Mouse (Mus musculus) stomach, embryonic 15.5 days (tissue): ENCODE measurements at regions not wholly inside any gene's neighbourhood (a gene's known extent, or its start where the extent isn't known, plus 50 kb on each side); places are given as distances from the start of the nearest gene placed in this dataset.
A peak's percentile ranks its signal among the peaks of the same experiment; 100 is the strongest.
"Not testable (repeated sequence)": the region's sequence is repeated elsewhere in the genome, so short reads cannot be mapped to it uniquely, and the experiment has no call there.

Experiments
- ATAC-seq: fragments of 200-750 bp; cut with Nextera tagmentation; 2 replicates; pipeline ENCODE4 v1.8.0; 2017; ENCODE audit warnings: low read depth, moderate number of reproducible peaks, moderate TSS enrichment; ENCODE audit not compliant: insufficient read depth, low FRiP score
- H3K27ac ChIP-seq: fragments of 300-500 bp; sonication (generic); 2 replicates; pipeline ENCODE4 v1.5.1; 2015; ENCODE audit warnings: mild to moderate bottlenecking, inconsistent platforms
- H3K27me3 ChIP-seq: fragments of 300-500 bp; sonication (generic); replicated peaks from 2 replicates; pipeline ENCODE4 v1.6.1; 2015; ENCODE audit warnings: inconsistent platforms
- H3K36me3 ChIP-seq: fragments of 300-500 bp; sonication (generic); 2 replicates; pipeline ENCODE4 v1.6.1; 2015; ENCODE audit warnings: inconsistent platforms
- H3K4me1 ChIP-seq: fragments of 300-500 bp; sonication (generic); 2 replicates; pipeline ENCODE4 v1.6.1; 2015; ENCODE audit warnings: inconsistent platforms
- H3K4me2 ChIP-seq: fragments of 300-500 bp; sonication (generic); 2 replicates; pipeline ENCODE4 v1.6.1; 2015; ENCODE audit warnings: mild to moderate bottlenecking, inconsistent platforms
- H3K4me3 ChIP-seq: fragments of 300-500 bp; sonication (generic); replicated peaks from 2 replicates; pipeline ENCODE4 v1.5.1; 2015; ENCODE audit warnings: inconsistent platforms
- H3K9ac ChIP-seq: fragments of 300-500 bp; sonication (generic); 2 replicates; pipeline ENCODE4 v1.6.1; 2015; ENCODE audit warnings: inconsistent platforms
- H3K9me3 ChIP-seq: fragments of 300-500 bp; sonication (generic); 2 replicates; pipeline ENCODE4 v1.6.1; 2016; ENCODE audit warnings: inconsistent platforms
- WGBS: fragments of 180-500 bp; shearing (Covaris S2); methylation state at CpG from one replicate; pipeline ENCODE4 v1.1.7; 2015; 5-methylcytosine and 5-hydroxymethylcytosine counted together

DNA sequence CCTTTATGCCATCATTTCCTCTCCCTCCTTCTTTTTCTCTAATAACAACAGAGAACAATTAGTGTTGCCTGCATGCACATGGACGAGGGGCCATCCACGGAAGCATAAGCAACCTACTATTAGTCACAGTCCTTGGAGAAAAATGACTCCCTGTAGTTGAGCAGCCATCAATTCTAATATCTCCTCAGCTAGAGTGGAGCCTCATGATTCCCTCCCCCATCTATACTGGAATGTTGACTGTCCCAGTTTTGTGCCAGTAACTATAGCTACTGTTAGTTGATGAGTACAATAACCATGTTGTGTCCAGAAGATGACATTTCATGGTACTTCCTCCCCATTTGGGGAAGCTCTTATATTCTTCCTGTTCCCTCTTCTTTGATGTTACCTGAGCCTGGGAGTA lies 64.3 kb upstream of the Rtn4 start:
- 0 out of 2 replicates have a peak, but pooled peaks cover 5% of the 10 kb centered on the region for H3K4me1 ChIP-seq
- no peaks in the 10 kb centered on the region for H3K9me3 ChIP-seq
- H3K4me2 ChIP-seq, result no peak overlapping the region
- H3K36me3 ChIP-seq, result no peaks in the 10 kb centered on the region
- H3K27me3 ChIP-seq, result no peaks in the 10 kb centered on the region
- no peak for ATAC-seq
- 63% methylated on average over 2 of the region's 2 CpGs for WGBS
- no peak overlapping the region for H3K9ac ChIP-seq
- H3K27ac ChIP-seq, result no peak overlapping the region
- H3K4me3 ChIP-seq, result no peak overlapping the region

DNA sequence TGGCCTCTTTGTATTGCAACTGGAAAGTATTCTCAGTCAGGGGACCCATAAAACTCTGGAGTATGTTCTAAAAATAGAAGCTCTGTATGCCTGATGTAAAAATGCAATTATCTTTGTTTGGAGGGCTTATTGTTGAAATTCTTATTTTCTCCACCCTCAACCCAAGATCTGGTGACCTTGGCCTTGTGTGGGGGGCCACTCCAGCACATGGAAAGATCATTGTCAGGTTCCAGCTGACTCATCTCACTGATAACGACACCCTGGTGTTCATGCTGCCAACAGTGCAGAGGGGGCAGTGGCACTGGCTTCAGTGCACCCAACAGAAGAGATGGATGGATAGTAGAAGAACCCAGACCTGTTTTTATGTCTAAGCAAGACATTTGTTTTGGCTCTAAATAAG lies 60.3 kb upstream of the Rtn4 start:
- H3K27me3 ChIP-seq, result no peaks in the 10 kb centered on the region
- no peak overlapping the region for H3K4me3 ChIP-seq
- no peaks in the 10 kb centered on the region for H3K9me3 ChIP-seq
- WGBS, result 31% methylated on average over 1 of the region's 1 CpGs
- H3K9ac ChIP-seq, result no peak overlapping the region
- no peak for ATAC-seq
- 0 out of 2 replicates have a peak, but pooled peaks cover 2% of the 10 kb centered on the region for H3K4me1 ChIP-seq
- no peak overlapping the region for H3K27ac ChIP-seq
- H3K36me3 ChIP-seq, result no peaks in the 10 kb centered on the region
- H3K4me2 ChIP-seq, result no peak overlapping the region

DNA sequence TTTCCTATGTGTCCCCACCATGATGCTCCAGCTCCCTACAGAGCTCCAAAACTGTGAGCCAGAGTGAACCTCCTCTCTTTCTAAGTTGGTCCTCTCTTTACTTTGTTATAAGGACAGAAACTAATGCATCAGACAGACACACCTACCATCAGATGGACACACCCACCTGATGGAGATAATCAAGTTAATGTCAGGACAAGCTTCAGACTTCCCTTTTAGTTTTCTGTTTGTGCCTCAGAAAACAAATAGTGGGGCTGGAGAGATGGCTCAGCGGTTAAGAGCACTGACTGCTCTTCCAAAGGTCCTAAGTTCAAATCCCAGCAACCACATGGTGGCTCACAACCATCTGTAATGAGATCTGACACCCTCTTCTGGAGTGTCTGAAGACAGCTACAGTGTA lies 59.5 kb upstream of the Rtn4 start:
- H3K4me1 ChIP-seq, H3K9me3 ChIP-seq, H3K27me3 ChIP-seq, H3K4me2 ChIP-seq, ATAC-seq, H3K36me3 ChIP-seq, H3K27ac ChIP-seq, H3K4me3 ChIP-seq, H3K9ac ChIP-seq: not testable (repeated sequence)
- WGBS, result 70% methylated on average over 1 of the region's 1 CpGs

DNA sequence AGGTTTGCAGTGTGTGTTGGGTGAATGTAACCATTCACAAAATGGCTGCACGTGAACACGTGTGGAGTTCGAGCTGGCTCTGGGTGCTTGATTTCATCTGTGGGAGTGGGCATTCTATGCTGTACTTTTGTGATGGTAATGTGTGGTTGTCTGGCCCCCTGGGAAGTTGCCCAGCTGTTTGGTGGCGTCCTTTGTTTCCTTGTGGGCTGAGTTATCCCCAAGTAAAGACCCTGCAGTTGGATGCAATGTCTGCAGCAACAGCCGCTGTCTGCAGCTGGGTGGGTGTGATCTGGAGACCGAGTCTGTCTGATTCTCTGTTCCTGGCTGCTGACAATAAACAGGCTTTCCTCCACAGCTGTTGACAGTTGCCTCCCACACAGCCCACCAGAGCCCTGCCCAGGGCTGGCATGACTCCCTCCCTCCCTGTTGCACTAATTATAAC lies 56.0 kb upstream of the Rtn4 start:
- no peak for ATAC-seq
- H3K4me3 ChIP-seq, result no peak overlapping the region
- H3K27ac ChIP-seq, result no peak overlapping the region
- H3K4me2 ChIP-seq, result no peak overlapping the region
- H3K36me3 ChIP-seq, result no peaks in the 10 kb centered on the region
- H3K9ac ChIP-seq, result no peak overlapping the region
- no peaks in the 10 kb centered on the region for H3K9me3 ChIP-seq
- 47% methylated on average over 6 of the region's 6 CpGs for WGBS
- no peaks in the 10 kb centered on the region for H3K27me3 ChIP-seq
- H3K4me1 ChIP-seq, result peaks cover 6% of the 10 kb centered on the region; the same call in 1 of the 2 replicates

DNA sequence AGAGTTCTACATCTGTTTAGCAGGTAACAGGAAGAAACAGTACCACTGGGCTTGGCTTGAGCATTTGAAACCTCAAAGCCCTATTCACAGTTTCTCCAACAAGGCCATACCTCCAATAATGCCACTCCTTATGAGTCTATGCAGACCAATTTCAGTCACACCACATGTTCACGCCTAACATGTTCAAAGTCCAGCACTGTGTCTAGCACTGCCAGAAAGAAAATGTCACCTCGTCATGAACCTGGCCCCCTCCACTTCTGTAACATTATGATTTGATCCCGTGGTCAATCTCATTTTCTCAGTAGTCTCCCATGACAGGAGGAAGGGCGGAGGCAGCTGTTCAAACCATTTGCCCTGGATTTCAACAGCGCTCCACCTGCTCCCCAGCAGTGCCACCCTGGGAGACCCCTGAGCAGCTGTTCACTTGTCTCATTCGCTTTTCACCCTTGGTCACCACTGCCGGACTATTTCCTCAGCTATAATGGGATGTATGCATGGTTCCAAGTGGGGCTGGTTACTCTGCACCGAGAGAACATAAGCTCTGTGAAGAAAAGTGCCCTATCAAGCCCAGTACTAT lies 54.6 kb upstream of the Rtn4 start:
- Histone ChIP-seq H3K4me3 (no peak overlapping the region), H3K9ac (no peak overlapping the region), H3K27ac (peak overlapping the region; percentile 63; the same call in 1 of the 2 replicates), H3K36me3 (no peaks in the 10 kb centered on the region), H3K9me3 (no peaks in the 10 kb centered on the region), H3K27me3 (no peaks in the 10 kb centered on the region), H3K4me2 (no peak overlapping the region), H3K4me1 (peaks cover 6% of the 10 kb centered on the region; the same call in 1 of the 2 replicates)
- whole genome bisulfite sequencing, result 75% methylated on average over 8 of the region's 8 CpGs
- ATAC-seq, result 0 out of 2 replicates have a peak, but pooled peaks have one; percentile 8

DNA sequence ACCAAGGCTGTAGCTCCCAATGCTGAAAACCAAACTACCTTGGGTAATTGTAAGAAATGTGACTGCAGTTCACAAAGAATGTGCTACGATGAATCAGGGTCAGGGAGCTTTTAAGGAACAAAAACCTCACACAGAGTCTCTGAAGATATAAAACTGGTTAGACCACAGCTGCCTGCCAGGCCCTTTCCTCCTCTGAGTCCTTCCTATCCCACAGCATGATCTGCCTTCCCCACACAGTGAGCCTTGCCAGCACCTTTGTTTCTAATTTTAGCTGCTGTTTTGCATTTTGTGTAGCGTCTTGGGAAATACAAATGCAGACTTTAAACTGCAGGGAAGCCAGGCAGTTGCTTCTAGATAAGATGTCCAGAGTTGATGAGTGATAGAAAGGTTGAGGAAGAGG lies 53.9 kb upstream of the Rtn4 start:
- Histone ChIP-seq H3K36me3 (no peaks in the 10 kb centered on the region), H3K27me3 (no peaks in the 10 kb centered on the region), H3K9me3 (no peaks in the 10 kb centered on the region), H3K27ac (peak overlapping the region; percentile 63; the same call in 1 of the 2 replicates), H3K9ac (no peak overlapping the region), H3K4me3 (no peak overlapping the region), H3K4me1 (peaks cover 6% of the 10 kb centered on the region; the same call in 1 of the 2 replicates), H3K4me2 (no peak overlapping the region)
- 35% methylated on average over 2 of the region's 2 CpGs for WGBS
- no peak for ATAC-seq
